Mouse (Mus musculus) embryonic stem cell, embryonic (primary cell): Measurements from ENCODE around the gene Camkk2.

Experiments used
- CTCF ChIA-PET, 4 experiments: fragments of 300-600 bp in 2 of 4; fragments of 350-600 bp in 2 of 4; sonication (Branson Sonifier 250); formaldehyde crosslinking; loops; one replicate each; lab custom pipeline; 2022; ENCODE audit warnings: inconsistent platforms in 2 of 4; lab: Charles Lee
- POLR2A ChIA-PET, 4 experiments: fragments of 300-600 bp in 2 of 4; fragments of 350-600 bp in 2 of 4; sonication (Branson Sonifier 250); formaldehyde crosslinking; loops; one replicate each; lab custom pipeline; 2022; ENCODE audit warnings: antibody characterized with exemption in 4 of 4, inconsistent platforms in 1 of 4; lab: Charles Lee

Gene Camkk2

DNA sequence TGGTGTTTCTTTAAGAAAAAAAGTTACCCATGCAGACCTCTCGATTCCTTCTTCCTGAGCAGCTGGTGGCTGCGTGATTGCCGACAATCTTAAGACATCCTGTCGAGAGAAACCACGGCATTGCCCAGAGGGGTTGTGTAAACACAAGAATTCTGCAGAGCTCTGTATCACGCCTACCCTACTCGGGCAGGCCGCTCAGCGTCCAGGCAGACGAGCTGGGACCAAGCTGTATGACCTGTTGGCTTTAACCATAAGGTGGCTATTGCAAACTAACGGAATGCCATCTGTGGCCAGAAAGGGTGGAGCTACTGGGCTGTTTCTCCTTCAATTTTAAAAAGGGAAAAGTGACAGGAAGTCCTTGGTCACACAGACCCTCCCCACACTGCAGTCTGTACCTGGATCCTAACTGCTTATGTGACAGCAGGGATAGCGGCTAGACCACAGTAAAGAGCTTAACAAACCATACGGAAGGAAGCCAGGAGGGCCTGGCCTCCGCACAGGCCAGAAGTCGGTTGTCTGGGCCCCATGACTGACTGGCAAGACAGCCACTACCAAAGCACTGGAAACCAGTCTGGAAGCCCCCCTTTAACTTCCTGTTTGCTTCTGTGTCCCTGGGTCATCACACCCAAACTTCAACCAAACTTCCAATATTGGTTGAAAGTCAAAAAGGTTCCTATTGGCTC is 47.1 kb downstream of the Camkk2 start:
- ChIA-PET CTCF (interaction anchor here (0.6 to 2.5 kb wide), 23 partner anchors 8 to 409 kb away, joined by 3 to 12 read pairs (median 4); partner anchors contain the start of gene Ift81 (in 1 of the 4)), POLR2A (interaction anchor here in 3 of 4 experiments (0.6 to 1.9 kb wide), 13 partner anchors 11 to 1913 kb away, joined by 3 to 6 read pairs (median 3); no protein-coding TSS in a partner anchor)

GRCm38 (mm10) chr5:122731321-122731720 is 47.9 kb downstream of the Camkk2 start:
- POLR2A ChIA-PET, result interaction anchor here (0.6 to 1.9 kb wide), 13 partner anchors 23 to 1255 kb away, joined by 3 to 6 read pairs (median 3); partner anchors contain the start of gene P2rx4 (in 2 of the 4)
- CTCF ChIA-PET, result interaction anchor here (0.6 to 2.5 kb wide), 23 partner anchors 9 to 408 kb away, joined by 3 to 11 read pairs (median 4); partner anchors contain the start of gene Ift81 (in 1 of the 4)

- ChIA-PET CTCF (interaction anchor here (0.6 to 2.5 kb wide), 17 partner anchors 9 to 392 kb away, joined by 3 to 11 read pairs (median 4); no protein-coding TSS in a partner anchor), POLR2A (interaction anchor here (0.5 to 1.5 kb wide), 8 partner anchors 23 to 303 kb away, joined by 3 to 5 read pairs (median 3); partner anchors contain the start of gene P2rx4 (in 2 of the 4))
These were observed 48.4 kb downstream of the Camkk2 start for GRCm38 (mm10) chr5:122730776-122731175.

DNA sequence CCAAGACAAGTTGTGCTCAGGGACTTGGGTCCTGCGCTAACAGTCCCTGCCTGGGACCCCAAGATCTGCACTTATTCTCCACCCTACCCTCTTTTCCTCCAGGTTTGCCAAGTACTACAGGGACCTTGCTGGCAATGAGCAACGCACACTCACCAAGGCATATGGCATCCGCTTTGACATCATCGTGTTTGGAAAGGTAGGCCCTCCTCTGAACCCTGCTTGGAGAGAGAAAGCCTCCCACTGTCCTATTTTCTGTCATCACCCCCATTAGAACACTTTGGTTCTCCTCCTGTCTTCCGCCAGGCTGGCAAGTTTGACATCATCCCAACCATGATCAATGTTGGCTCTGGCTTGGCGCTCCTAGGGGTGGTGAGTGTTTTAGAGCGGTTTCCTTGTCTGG is 52.1 kb downstream of the Camkk2 start:
- CTCF ChIA-PET, result interaction anchor here in 2 of 4 experiments (0.9 to 2.6 kb wide), 8 partner anchors 11 to 332 kb away, joined by 3 to 13 read pairs (median 5); partner anchors contain the start of gene Rnf34 (in 1 of the 2)
- POLR2A ChIA-PET, result interaction anchor here in 3 of 4 experiments (0.7 to 1.6 kb wide), 5 partner anchors 20 to 889 kb away, joined by 3 to 7 read pairs (median 4); partner anchors contain the start of gene P2rx4 (in 1 of the 3)

- ChIA-PET POLR2A (interaction anchor here in 3 of 4 experiments (0.5 to 1.8 kb wide), 14 partner anchors 11 to 888 kb away, joined by 3 to 10 read pairs (median 4); partner anchors contain the start of gene P2rx4 (in 2 of the 3)), CTCF (interaction anchor here (0.5 to 2.6 kb wide), 36 partner anchors 9 to 614 kb away, joined by 3 to 13 read pairs (median 4); partner anchors contain the start of genes P2rx4 (in 2 of the 4), Rnf34 (in 1 of the 4) and Tctn1 (in 1 of the 4))
These were observed 52.6 kb downstream of the Camkk2 start for GRCm38 (mm10) chr5:122726595-122726994.

GRCm38 (mm10) chr5:122726068-122726467 is 53.1 kb downstream of the Camkk2 start:
- CTCF ChIA-PET, result interaction anchor here (0.5 to 2.6 kb wide), 48 partner anchors 9 to 1793 kb away, joined by 3 to 13 read pairs (median 4); partner anchors contain the start of genes P2rx4 (in 2 of the 4), Rnf34 (in 1 of the 4), Tctn1 (in 1 of the 4) and Wdr66 (in 1 of the 4)
- POLR2A ChIA-PET, result interaction anchor here (0.5 to 1.8 kb wide), 21 partner anchors 11 to 888 kb away, joined by 3 to 10 read pairs (median 4); partner anchors contain the start of genes P2rx4 (in 3 of the 4) and Arpc3 (in 1 of the 4)

GRCm38 (mm10) chr5:122725453-122725852 is 53.8 kb downstream of the Camkk2 start:
- CTCF ChIA-PET, result interaction anchor here (0.5 to 2.6 kb wide), 41 partner anchors 8 to 1727 kb away, joined by 3 to 13 read pairs (median 4); partner anchors contain the start of genes P2rx4 (in 2 of the 4), Rnf34 (in 1 of the 4), Tctn1 (in 1 of the 4) and Wdr66 (in 1 of the 4)
- POLR2A ChIA-PET, result interaction anchor here (0.5 to 1.8 kb wide), 19 partner anchors 10 to 334 kb away, joined by 3 to 10 read pairs (median 4); partner anchors contain the start of genes P2rx4 (in 3 of the 4) and Arpc3 (in 1 of the 4)

GRCm38 (mm10) chr5:122719168-122719567 is 60.0 kb downstream of the Camkk2 start:
- ChIA-PET CTCF (interaction anchor here in 1 of 4 experiments (0.6 kb wide), 1 partner anchor 1164 kb away, joined by 3 read pairs; no protein-coding TSS in a partner anchor), POLR2A (interaction anchor here in 2 of 4 experiments (0.6 to 1.5 kb wide), 3 partner anchors 9 to 107 kb away, joined by 3 to 4 read pairs (median 3); no protein-coding TSS in a partner anchor)

DNA sequence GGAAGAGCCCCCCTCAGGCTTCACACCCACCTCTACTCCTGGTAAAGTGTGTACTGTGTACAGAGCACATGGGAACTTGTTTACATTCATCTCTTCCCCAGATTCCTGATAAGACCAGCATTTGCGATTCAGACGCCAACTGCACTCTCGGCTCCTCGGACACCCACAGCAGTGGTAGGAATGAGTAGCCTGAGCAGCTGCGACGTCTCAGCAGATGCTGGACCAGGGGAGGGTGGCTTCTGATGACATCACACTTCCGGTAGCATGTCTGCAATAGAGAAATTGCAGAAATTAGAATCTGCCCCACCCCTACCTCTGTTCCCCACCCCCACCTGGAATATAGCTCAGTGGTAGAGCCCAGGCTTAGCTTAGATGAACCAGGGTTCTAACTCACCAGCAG is 60.8 kb downstream of the Camkk2 start:
- POLR2A ChIA-PET, result interaction anchor here in 2 of 4 experiments (0.6 to 1.5 kb wide), 2 partner anchors 20 to 107 kb away, joined by 3 read pairs; no protein-coding TSS in a partner anchor
- CTCF ChIA-PET, result interaction anchor here in 1 of 4 experiments (0.6 kb wide), 1 partner anchor 1164 kb away, joined by 3 read pairs; no protein-coding TSS in a partner anchor

DNA sequence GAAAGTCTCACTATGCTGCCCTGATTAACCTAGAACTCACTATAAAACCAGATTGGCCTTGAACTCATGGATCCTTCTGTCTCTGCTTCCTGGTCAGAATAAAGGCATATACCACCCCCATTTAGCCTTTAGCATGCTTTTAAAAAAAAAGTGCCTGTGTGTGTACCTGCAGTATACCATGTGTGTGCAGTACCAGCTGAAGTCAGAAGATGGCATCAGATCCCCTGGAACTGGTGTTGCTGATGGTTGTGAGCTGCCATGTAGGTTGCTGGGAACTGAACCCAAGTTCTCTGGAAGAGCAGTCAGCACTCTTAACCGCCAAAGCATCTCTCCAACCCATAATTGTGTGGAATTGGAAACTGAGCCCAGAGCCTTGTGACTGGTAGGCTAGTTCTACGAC is 62.4 kb downstream of the Camkk2 start:
- ChIA-PET CTCF (interaction anchor here (0.6 to 2.8 kb wide), 10 partner anchors 9 to 259 kb away, joined by 3 to 8 read pairs (median 4); partner anchors contain the start of gene P2rx4 (in 1 of the 4)), POLR2A (interaction anchor here in 2 of 4 experiments (0.9 to 1.1 kb wide), 2 partner anchors 24 to 94 kb away, joined by 3 to 4 read pairs; no protein-coding TSS in a partner anchor)

DNA sequence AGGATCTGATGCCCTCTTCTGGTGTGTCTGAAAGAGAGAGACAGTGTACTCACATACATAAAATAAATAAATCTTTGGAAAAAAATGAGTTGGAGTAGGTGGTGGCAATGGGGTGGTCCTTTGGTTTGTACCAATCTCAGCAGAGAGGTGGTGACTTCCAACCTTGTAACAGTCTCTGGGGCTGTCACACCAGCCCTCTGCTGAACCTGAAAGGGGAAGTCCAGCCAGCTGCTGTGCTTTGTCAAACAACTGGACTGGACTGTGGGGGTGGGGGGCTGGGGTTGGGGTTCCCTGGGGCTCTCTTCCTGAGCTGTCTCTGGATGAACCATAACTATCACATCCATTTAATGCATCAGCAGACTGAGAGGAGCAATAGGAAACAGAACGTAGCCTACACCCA is 63.5 kb downstream of the Camkk2 start:
- CTCF ChIA-PET, result interaction anchor here (0.6 to 2.8 kb wide), 8 partner anchors 10 to 539 kb away, joined by 3 to 8 read pairs (median 6); no protein-coding TSS in a partner anchor
- POLR2A ChIA-PET, result interaction anchor here (0.6 to 1.0 kb wide), 5 partner anchors 8 to 344 kb away, joined by 3 to 6 read pairs (median 6); no protein-coding TSS in a partner anchor

DNA sequence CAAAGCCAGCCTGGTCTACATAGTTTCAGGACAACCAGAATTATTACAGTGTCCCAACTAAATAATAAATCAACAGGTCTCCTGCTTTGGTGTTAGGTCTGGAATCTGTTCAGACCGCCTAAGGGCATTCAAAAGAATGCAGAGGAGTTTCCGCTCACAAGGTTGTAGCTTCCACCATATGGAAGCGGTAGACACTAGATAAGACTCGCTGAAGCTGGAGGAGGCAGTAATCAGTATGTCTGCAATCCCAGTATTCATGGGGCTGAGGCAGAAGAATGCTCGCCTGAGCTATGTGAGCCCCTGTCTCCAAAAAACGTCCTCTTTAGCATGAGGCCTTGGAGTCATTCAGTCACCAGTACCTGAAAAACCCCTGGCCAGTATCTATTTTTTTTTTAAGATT is 70.4 kb downstream of the Camkk2 start:
- POLR2A ChIA-PET, result interaction anchor here in 3 of 4 experiments (0.6 to 2.4 kb wide), 15 partner anchors 11 to 354 kb away, joined by 3 to 22 read pairs (median 4); partner anchors contain the start of genes Anapc7 (in 1 of the 3), Orai1 (in 1 of the 3), Rad9b (in 1 of the 3) and Vps29 (in 1 of the 3)

DNA sequence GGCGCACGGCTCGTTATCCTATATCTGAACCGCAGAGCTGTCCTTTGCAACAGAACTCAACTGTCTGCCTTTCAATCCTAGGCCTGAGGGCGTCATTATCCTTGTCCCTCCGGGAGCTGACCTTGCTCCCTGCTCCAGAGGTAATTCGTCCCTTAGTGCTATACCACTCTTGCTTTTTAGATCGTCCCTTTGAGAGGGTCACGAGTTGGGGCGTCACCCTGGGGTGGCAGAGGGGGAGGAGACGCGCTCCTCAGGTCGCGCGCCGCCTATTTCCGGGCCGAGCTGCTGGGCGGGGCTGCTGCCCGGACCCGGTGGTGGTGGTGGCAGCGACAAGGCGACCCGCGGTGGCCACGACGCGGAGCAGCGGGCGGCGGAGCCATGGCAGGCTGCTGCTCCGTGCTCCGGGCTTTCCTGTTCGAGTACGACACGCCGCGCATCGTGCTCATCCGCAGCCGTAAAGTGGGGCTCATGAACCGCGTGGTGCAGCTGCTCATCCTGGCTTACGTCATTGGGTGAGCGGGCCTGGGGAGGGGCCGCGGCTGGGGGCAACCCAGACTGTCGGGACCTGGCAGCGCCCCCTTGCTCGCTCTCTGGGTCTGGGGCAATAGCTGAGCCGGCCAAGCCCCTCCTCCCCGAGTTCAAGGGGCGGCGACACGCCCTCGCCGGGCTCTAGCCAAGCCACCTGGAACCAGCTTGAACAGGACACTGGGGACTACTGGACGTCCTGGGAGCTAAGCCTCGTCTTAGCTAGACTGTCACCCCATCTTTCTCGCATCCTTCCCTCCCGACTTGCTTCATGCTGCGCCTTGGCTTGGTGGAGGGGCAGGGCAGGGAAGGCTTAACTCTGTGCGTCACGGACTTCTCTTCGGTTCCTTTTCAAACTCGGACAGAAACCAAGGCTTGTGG is 71.7 kb downstream of the Camkk2 start, which contains the start of gene P2rx4:
Gene P2rx4 (plus strand): TSS at position 269 of the 906 bp plus-strand sequence.
- ChIA-PET POLR2A (interaction anchor here (0.6 to 2.4 kb wide), 60 partner anchors 8 to 635 kb away, joined by 3 to 22 read pairs (median 3); partner anchors contain the start of genes Rad9b (in 2 of the 4), Vps29 (in 2 of the 4), Anapc7 (in 1 of the 4) and Atp2a2 (in 1 of the 4)), CTCF (interaction anchor here (0.5 to 2.1 kb wide), 14 partner anchors 9 to 706 kb away, joined by 3 to 9 read pairs (median 4); no protein-coding TSS in a partner anchor)

More for the DNA sequence above, 70.4 kb downstream of the Camkk2 start:
- CTCF ChIA-PET, result interaction anchor here in 1 of 4 experiments (2.1 kb wide), 1 partner anchor 17 kb away, joined by 6 read pairs; no protein-coding TSS in a partner anchor

DNA sequence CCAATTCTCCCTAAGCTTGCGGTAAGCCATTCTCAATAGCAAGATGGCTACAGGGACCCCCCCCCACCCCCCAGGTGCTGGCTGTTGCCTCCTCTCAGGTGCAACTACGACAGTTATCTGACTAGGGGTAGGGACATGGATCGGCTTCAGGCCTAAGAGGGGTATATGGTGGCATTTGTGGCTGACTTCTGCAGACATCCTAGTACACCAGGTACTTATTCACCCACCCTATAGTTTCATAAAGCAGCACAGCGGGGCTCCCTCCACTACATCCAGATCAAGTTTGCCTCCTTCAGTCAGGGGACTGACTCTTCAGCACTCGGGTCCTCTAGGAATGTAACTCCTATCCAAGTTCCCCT is 72.3 kb downstream of the Camkk2 start:
- ChIA-PET CTCF (interaction anchor here in 3 of 4 experiments (0.5 to 1.7 kb wide), 9 partner anchors 19 to 707 kb away, joined by 3 to 9 read pairs (median 3); no protein-coding TSS in a partner anchor), POLR2A (interaction anchor here in 3 of 4 experiments (0.6 to 2.4 kb wide), 38 partner anchors 8 to 1290 kb away, joined by 3 to 22 read pairs (median 4); partner anchors contain the start of genes Ift81 (in 1 of the 3) and Tctn1 (in 1 of the 3))

DNA sequence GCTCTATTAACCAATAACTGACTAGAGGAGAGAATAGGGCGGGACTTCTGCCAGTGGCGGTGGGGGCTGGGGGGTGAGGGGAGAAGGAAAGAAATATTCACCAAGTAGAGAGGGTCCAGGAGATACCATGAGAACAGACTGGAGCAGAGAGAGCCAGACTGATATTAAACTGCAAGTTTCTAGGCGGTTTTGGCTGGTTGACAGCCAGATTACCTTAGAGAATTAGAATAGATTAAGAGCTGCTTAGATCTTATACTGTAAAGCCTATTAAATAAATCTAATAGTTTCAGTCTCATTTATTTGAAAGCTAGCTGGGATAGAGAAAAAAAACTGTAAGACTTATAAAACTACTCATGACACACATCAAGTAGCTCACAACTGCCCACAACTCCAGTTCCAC is 74.0 kb downstream of the Camkk2 start:
- ChIA-PET POLR2A (no interaction called here), CTCF (interaction anchor here in 1 of 4 experiments (0.7 kb wide), 1 partner anchor 78 kb away, joined by 3 read pairs; no protein-coding TSS in a partner anchor)

DNA sequence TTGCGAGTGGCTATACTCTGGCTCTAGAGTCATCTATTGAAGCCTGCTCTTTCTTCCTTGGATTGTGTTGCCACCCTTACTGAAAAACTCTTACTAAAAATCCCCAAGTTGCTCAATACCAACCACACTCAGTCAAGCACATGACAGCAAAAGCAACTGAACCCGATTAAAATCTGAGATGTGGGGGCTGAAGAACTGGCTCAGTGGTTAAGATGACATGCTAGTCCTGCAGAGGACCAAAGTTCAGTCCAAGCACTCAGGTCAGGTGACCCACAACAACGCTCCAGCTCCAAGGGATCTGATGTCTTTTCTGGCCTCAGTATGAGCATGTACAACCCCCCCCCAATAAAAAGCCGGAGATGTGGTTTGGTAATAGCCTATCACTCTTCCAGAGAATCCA is 74.6 kb downstream of the Camkk2 start:
- ChIA-PET POLR2A (interaction anchor here in 1 of 4 experiments (0.5 to 1.0 kb wide), 3 partner anchors 113 to 311 kb away, joined by 3 read pairs; no protein-coding TSS in a partner anchor), CTCF (no interaction called here)
